Mouse (Mus musculus) neural tube, embryonic 15.5 days (tissue): ENCODE results near the gene Urb2. TPM values are rescaled to one million over a fixed set of nuclear protein-coding genes. Genes with fewer than 3 reads are reported as not detected.

Experiments used
- ATAC-seq: fragments of 200-750 bp; cut with Nextera tagmentation; 2 replicates; pipeline ENCODE4 v1.8.0; 2017; ENCODE audit warnings: mild to moderate bottlenecking, moderate TSS enrichment, moderate library complexity; ENCODE audit not compliant: low FRiP score
- H3K27ac ChIP-seq: fragments of 300-500 bp; sonication (generic); replicated peaks from 2 replicates; pipeline ENCODE4 v1.5.1; 2015; ENCODE audit warnings: mild to moderate bottlenecking, inconsistent platforms
- H3K27me3 ChIP-seq: fragments of 300-500 bp; sonication (generic); replicated peaks from 2 replicates; pipeline ENCODE4 v1.6.1; 2015; ENCODE audit warnings: inconsistent platforms
- H3K36me3 ChIP-seq: fragments of 300-500 bp; sonication (generic); 2 replicates; pipeline ENCODE4 v1.6.1; 2015; ENCODE audit warnings: inconsistent platforms
- H3K4me1 ChIP-seq: fragments of 300-500 bp; sonication (generic); 2 replicates; pipeline ENCODE4 v1.6.1; 2015; ENCODE audit warnings: inconsistent platforms
- H3K4me2 ChIP-seq: fragments of 300-500 bp; sonication (generic); 2 replicates; pipeline ENCODE4 v1.6.1; 2015; ENCODE audit warnings: inconsistent platforms, mild to moderate bottlenecking, moderate library complexity
- H3K4me3 ChIP-seq: fragments of 300-500 bp; sonication (generic); replicated peaks from 2 replicates; pipeline ENCODE4 v1.5.1; 2015; ENCODE audit warnings: mild to moderate bottlenecking, inconsistent platforms
- H3K9ac ChIP-seq: fragments of 300-500 bp; sonication (generic); replicated peaks from 2 replicates; pipeline ENCODE4 v1.6.1; 2015; ENCODE audit warnings: mild to moderate bottlenecking, inconsistent platforms
- H3K9me3 ChIP-seq: fragments of 300-500 bp; sonication (generic); replicated peaks from 2 replicates; pipeline ENCODE4 v1.6.1; 2016; ENCODE audit warnings: inconsistent platforms
- WGBS: fragments of 180-500 bp; shearing (Covaris S2); methylation state at CpG from one replicate; pipeline ENCODE4 v1.1.7; 2015; ENCODE audit warnings: mixed read lengths; 5-methylcytosine and 5-hydroxymethylcytosine counted together
- polyA plus RNA-seq: library from polyadenylated mRNA; unstranded; fragments of >200 nt; fragmentation: Nextera tagmentation; extraction: Ambion mirVana; gene quantifications from 2 replicates; pipeline ENCODE4 v1.2.1, GENCODE M21; 2015

The Urb2 gene
- polyA plus RNA-seq, 1 experiment from 2014 or later, result 3.1 TPM

- Histone ChIP-seq H3K4me1 (no peaks in the 10 kb centered on the region), H3K4me2 (no peak overlapping the region), H3K9ac (no peak overlapping the region), H3K27ac (no peak overlapping the region), H3K4me3 (no peak overlapping the region), H3K9me3 (no peaks in the 10 kb centered on the region), H3K27me3 (no peaks in the 10 kb centered on the region), H3K36me3 (no peaks in the 10 kb centered on the region)
- 81% methylated on average over 11 of the region's 11 CpGs for WGBS
- ATAC-seq, result no peak
These were observed 35.7 kb downstream of the Urb2 start for GRCm38 (mm10) chr8:124056832-124057655.

GRCm38 (mm10) chr8:124066325-124067058 lies 45.2 kb downstream of the Urb2 start:
- ATAC-seq, result no peak
- Histone ChIP-seq H3K4me1 (peaks cover 24% of the 10 kb centered on the region), H3K9ac (no peak overlapping the region), H3K4me2 (no peak overlapping the region), H3K27me3 (no peaks in the 10 kb centered on the region), H3K36me3 (no peaks in the 10 kb centered on the region), H3K4me3 (no peak overlapping the region), H3K27ac (no peak overlapping the region), H3K9me3 (no peaks in the 10 kb centered on the region)
- 65% methylated on average over 4 of the region's 4 CpGs for WGBS

GRCm38 (mm10) chr8:124067059-124067750 lies 45.9 kb downstream of the Urb2 start:
- Histone ChIP-seq H3K27me3 (no peaks in the 10 kb centered on the region), H3K27ac (no peak overlapping the region), H3K9me3 (no peaks in the 10 kb centered on the region), H3K4me2 (no peak overlapping the region), H3K9ac (no peak overlapping the region), H3K4me3 (no peak overlapping the region), H3K4me1 (peaks cover 26% of the 10 kb centered on the region), H3K36me3 (no peaks in the 10 kb centered on the region)
- ATAC-seq, result no peak
- 85% methylated on average over 4 of the region's 4 CpGs for WGBS

GRCm38 (mm10) chr8:124070363-124071324 lies 49.3 kb downstream of the Urb2 start:
- H3K4me2 ChIP-seq, result peak overlapping the region; percentile 21; the same call in 1 of the 2 replicates
- H3K9ac ChIP-seq, result no peak overlapping the region
- no peaks in the 10 kb centered on the region for H3K9me3 ChIP-seq
- peak; percentile 50; the same call in 1 of the 2 replicates for ATAC-seq
- no peaks in the 10 kb centered on the region for H3K36me3 ChIP-seq
- H3K4me3 ChIP-seq, result no peak overlapping the region
- 19% methylated on average over 18 of the region's 18 CpGs for WGBS
- peak overlapping the region; percentile 18 for H3K27ac ChIP-seq
- no peaks in the 10 kb centered on the region for H3K27me3 ChIP-seq
- H3K4me1 ChIP-seq, result peaks cover 28% of the 10 kb centered on the region

GRCm38 (mm10) chr8:124075977-124076376 lies 54.7 kb downstream of the Urb2 start:
- WGBS, result 73% methylated on average over 8 of the region's 8 CpGs
- Histone ChIP-seq H3K27me3 (no peaks in the 10 kb centered on the region), H3K9me3 (no peaks in the 10 kb centered on the region), H3K27ac (no peak overlapping the region), H3K36me3 (no peaks in the 10 kb centered on the region), H3K4me2 (no peak overlapping the region), H3K9ac (no peak overlapping the region), H3K4me3 (no peak overlapping the region), H3K4me1 (peaks cover 22% of the 10 kb centered on the region)
- no peak for ATAC-seq

GRCm38 (mm10) chr8:124076416-124076815 lies 55.1 kb downstream of the Urb2 start:
- Histone ChIP-seq H3K36me3 (no peaks in the 10 kb centered on the region), H3K9ac (no peak overlapping the region), H3K4me2 (no peak overlapping the region), H3K4me3 (no peak overlapping the region), H3K9me3 (no peaks in the 10 kb centered on the region), H3K27ac (no peak overlapping the region), H3K27me3 (no peaks in the 10 kb centered on the region), H3K4me1 (peaks cover 19% of the 10 kb centered on the region)
- ATAC-seq, result no peak
- WGBS, result 72% methylated on average over 3 of the region's 3 CpGs

GRCm38 (mm10) chr8:124077377-124077776 lies 56.1 kb downstream of the Urb2 start:
- Histone ChIP-seq H3K4me1 (peaks cover 15% of the 10 kb centered on the region; the same call in 1 of the 2 replicates), H3K9ac (no peak overlapping the region), H3K9me3 (no peaks in the 10 kb centered on the region), H3K4me2 (no peak overlapping the region), H3K4me3 (no peak overlapping the region), H3K27me3 (no peaks in the 10 kb centered on the region), H3K36me3 (no peaks in the 10 kb centered on the region), H3K27ac (no peak overlapping the region)
- no peak for ATAC-seq
- WGBS, result 80% methylated on average over 8 of the region's 8 CpGs

- no peak overlapping the region for H3K9ac ChIP-seq
- peaks cover 15% of the 10 kb centered on the region; the same call in 1 of the 2 replicates for H3K4me1 ChIP-seq
- no peak overlapping the region for H3K27ac ChIP-seq
- H3K9me3 ChIP-seq, result no peaks in the 10 kb centered on the region
- no peak overlapping the region for H3K4me2 ChIP-seq
- ATAC-seq, result no peak
- H3K27me3 ChIP-seq, result no peaks in the 10 kb centered on the region
- no peaks in the 10 kb centered on the region for H3K36me3 ChIP-seq
- 71% methylated on average over 10 of the region's 10 CpGs for WGBS
- H3K4me3 ChIP-seq, result no peak overlapping the region
These were observed 56.7 kb downstream of the Urb2 start for GRCm38 (mm10) chr8:124077998-124078397.

- 64% methylated on average over 7 of the region's 7 CpGs for WGBS
- H3K9ac ChIP-seq, result no peak overlapping the region
These were observed 57.7 kb downstream of the Urb2 start for GRCm38 (mm10) chr8:124078969-124079368.

GRCm38 (mm10) chr8:124080467-124081326 lies 59.4 kb downstream of the Urb2 start:
- Histone ChIP-seq H3K4me2 (no peak overlapping the region), H3K9me3 (no peaks in the 10 kb centered on the region), H3K27ac (peak overlapping the region; percentile 23), H3K27me3 (no peaks in the 10 kb centered on the region), H3K36me3 (no peaks in the 10 kb centered on the region), H3K4me1 (peaks cover 15% of the 10 kb centered on the region; the same call in 1 of the 2 replicates), H3K4me3 (no peak overlapping the region), H3K9ac (no peak overlapping the region)
- ATAC-seq, result no peak
- WGBS, result 77% methylated on average over 21 of the region's 21 CpGs

More at GRCm38 (mm10) chr8:124078969-124079368, 57.7 kb downstream of the Urb2 start:
- Histone ChIP-seq H3K4me2 (no peak overlapping the region), H3K9me3 (no peaks in the 10 kb centered on the region), H3K27me3 (no peaks in the 10 kb centered on the region), H3K27ac (no peak overlapping the region), H3K36me3 (no peaks in the 10 kb centered on the region), H3K4me3 (no peak overlapping the region), H3K4me1 (peaks cover 15% of the 10 kb centered on the region; the same call in 1 of the 2 replicates)
- ATAC-seq, result no peak
